Mouse (Mus musculus): ENCODE results near the gene Ahctf1. TPM values are rescaled to one million over a fixed set of nuclear protein-coding genes. Genes with fewer than 3 reads are reported as not detected.
"Not testable (repeated sequence)": the region's sequence is repeated elsewhere in the genome, so short reads cannot be mapped to it uniquely, and the experiment has no call there.

Gene Ahctf1
- polyA plus RNA-seq, 1 experiment from 2014 or later = 20.6 TPM

DNA sequence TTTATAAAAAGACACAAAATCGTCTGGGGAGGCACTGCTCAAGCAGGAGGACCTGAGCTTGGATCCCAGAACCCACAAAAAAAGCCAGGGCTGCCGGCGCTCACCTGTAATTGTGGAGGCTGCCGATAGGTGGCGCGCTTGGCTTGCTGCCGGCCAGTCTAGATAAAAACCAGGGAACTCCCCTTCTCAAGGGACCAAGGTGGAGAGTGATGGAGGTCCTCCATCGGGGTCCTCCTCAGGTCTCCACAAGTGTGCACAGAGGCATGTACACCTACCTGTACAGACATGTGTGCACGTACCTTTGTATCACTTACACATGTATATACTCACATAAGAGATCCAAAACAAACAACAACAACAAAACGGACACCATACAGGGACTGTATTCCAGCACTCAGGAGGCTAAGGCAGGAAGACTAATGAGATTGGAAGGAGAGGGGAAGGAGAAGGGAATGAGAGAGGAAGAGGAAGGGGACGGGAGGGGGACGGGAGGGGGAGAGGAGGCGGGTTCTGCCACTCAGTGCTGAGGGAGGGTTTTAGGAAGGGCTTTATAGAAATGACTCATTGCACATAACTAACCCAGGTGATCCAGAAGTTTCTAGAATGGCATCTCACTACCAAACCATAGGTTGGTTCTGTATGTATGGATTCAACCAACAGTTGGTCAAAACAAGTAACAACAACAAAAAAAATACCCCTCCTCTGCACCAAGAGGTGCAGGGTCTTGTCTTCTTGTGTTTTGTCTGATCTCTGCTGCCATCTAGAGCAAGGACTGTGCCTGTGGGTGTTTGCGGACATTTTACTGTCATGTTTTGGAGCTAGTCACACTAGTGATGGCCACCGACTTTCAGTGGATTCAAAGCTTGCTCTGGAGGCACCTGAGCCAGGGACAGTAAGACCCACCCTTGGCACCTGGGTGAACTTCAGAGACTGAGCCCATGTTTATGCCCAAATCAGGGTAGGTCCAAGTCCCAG lies 68.7 kb downstream of the Ahctf1 start:
- no peak for ATAC-seq
- Histone ChIP-seq H3K4me1 (replicated peaks) (no peaks in the 10 kb centered on the region), H3K4me3 (replicated peaks) (no peak overlapping the region), H3K4me2 (replicated peaks) (no peak overlapping the region), H3K27ac (no peak overlapping the region), H3K9me3 (no peaks in the 10 kb centered on the region), H3K9ac (no peak overlapping the region), H3K36me3 (no peaks in the 10 kb centered on the region), H3K27me3 (replicated peaks) (no peaks in the 10 kb centered on the region)
- 36% methylated on average over 15 of the region's 15 CpGs for WGBS

- H3K36me3 ChIP-seq = no peaks in the 10 kb centered on the region
- H3K4me2 ChIP-seq (replicated peaks) = no peak overlapping the region
- no peaks in the 10 kb centered on the region for H3K9me3 ChIP-seq
- no peak for ATAC-seq
- no peaks in the 10 kb centered on the region for H3K4me1 ChIP-seq (replicated peaks)
- H3K27me3 ChIP-seq (replicated peaks) = no peaks in the 10 kb centered on the region
- H3K4me3 ChIP-seq (replicated peaks) = no peak overlapping the region
- no peak overlapping the region for H3K9ac ChIP-seq
- 84% methylated on average over 3 of the region's 3 CpGs for WGBS
- H3K27ac ChIP-seq = no peak overlapping the region
These were observed 72.1 kb downstream of the Ahctf1 start for GRCm38 (mm10) chr1:179731391-179731790.

DNA sequence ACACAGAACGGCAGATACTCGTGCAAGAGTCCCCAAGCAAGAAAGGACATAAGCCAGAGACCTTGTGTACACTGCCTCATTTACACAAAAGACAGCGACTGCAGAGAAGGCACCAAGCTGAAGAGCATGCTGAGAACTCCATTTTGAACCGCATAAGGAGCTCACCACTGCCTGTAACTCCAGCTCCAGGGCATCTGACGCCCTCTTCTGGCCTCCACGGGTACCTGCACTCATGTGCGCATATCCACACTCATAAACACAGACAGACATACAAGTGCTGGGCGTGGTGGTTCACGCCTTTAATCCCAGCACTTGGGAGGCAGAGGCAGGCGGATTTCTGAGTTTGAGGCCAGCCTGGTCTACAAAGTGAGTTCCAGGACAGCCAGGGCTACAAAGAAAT lies 74.8 kb downstream of the Ahctf1 start:
- H3K9ac ChIP-seq = no peak overlapping the region
- WGBS = 88% methylated on average over 10 of the region's 10 CpGs
- no peak overlapping the region for H3K4me2 ChIP-seq (replicated peaks)
- H3K27me3 ChIP-seq (replicated peaks) = no peaks in the 10 kb centered on the region
- ATAC-seq = no peak
- no peak overlapping the region for H3K4me3 ChIP-seq (replicated peaks)
- H3K36me3 ChIP-seq = no peaks in the 10 kb centered on the region
- no peaks in the 10 kb centered on the region for H3K4me1 ChIP-seq (replicated peaks)
- H3K27ac ChIP-seq = no peak overlapping the region
- no peaks in the 10 kb centered on the region for H3K9me3 ChIP-seq

GRCm38 (mm10) chr1:179722811-179723469 lies 80.5 kb downstream of the Ahctf1 start:
- peak; percentile 41; the same call in 1 of the 2 replicates for ATAC-seq

DNA sequence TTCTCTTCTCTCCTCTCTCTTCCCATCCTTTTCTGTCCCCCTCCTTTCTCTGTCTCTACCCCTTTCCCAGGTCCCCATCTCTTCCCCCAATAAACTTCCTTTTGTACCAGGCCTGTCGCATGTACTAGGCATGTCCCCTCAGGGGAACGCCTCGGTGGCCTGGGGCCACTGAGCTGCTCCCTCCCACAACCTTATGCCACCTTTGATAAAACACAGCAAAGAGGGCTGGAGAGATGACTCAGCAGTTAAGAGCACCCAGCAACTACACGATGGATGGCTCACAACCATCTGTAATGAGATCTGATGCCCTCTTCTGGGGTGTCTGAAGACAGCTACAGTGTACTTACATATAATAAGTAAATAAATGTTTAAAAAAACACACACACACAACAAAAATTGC lies 87.7 kb downstream of the Ahctf1 start:
- no peak overlapping the region for H3K27ac ChIP-seq
- no peaks in the 10 kb centered on the region for H3K9me3 ChIP-seq
- H3K36me3 ChIP-seq = no peaks in the 10 kb centered on the region
- no peak for ATAC-seq
- H3K4me3 ChIP-seq (replicated peaks) = no peak overlapping the region
- H3K27me3 ChIP-seq (replicated peaks) = no peaks in the 10 kb centered on the region
- H3K4me1 ChIP-seq (replicated peaks) = no peaks in the 10 kb centered on the region
- no peak overlapping the region for H3K9ac ChIP-seq
- H3K4me2 ChIP-seq (replicated peaks) = no peak overlapping the region
- 89% methylated on average over 4 of the region's 4 CpGs for WGBS

More at GRCm38 (mm10) chr1:179722811-179723469, 80.5 kb downstream of the Ahctf1 start:
- Histone ChIP-seq H3K4me1 (replicated peaks) (no peaks in the 10 kb centered on the region), H3K4me2 (replicated peaks) (no peak overlapping the region), H3K9ac (no peak overlapping the region), H3K4me3 (replicated peaks) (no peak overlapping the region), H3K9me3 (no peaks in the 10 kb centered on the region), H3K27ac (no peak overlapping the region), H3K36me3 (no peaks in the 10 kb centered on the region), H3K27me3 (replicated peaks) (no peaks in the 10 kb centered on the region)
- 45% methylated on average over 8 of the region's 8 CpGs for WGBS

GRCm38 (mm10) chr1:179715289-179715688 lies 88.2 kb downstream of the Ahctf1 start:
- not testable (repeated sequence) for ATAC-seq
- 73% methylated on average over 4 of the region's 4 CpGs for WGBS

DNA sequence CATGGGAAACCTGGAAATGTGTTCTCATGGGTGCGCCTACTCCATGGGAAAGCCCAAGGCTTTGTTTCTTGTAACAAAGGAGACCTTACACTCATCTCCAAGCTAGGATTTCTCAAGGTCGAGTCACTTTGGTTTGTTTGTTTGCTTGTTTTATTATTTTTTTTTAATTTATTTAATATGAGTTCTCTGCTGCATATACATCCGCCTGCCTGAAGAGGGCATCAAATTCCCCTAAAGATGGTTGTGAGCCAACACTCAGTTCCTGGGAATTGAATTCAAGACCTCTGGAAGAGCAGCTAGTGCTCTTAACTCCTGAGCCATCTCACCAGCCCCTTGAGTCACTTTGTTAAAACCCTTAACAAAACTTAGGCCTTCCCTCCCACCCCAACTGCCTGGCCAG lies 90.1 kb downstream of the Ahctf1 start:
- WGBS = 81% methylated on average over 3 of the region's 3 CpGs
- H3K4me2 ChIP-seq (replicated peaks) = no peak overlapping the region

More at GRCm38 (mm10) chr1:179715289-179715688, 88.2 kb downstream of the Ahctf1 start:
- H3K27me3 ChIP-seq (replicated peaks); H3K4me2 ChIP-seq (replicated peaks); H3K27ac ChIP-seq; H3K9me3 ChIP-seq; H3K36me3 ChIP-seq; H3K4me3 ChIP-seq (replicated peaks); H3K9ac ChIP-seq; H3K4me1 ChIP-seq (replicated peaks): not testable (repeated sequence)

GRCm38 (mm10) chr1:179712658-179713057 lies 90.8 kb downstream of the Ahctf1 start:
- Histone ChIP-seq H3K4me2 (replicated peaks) (no peak overlapping the region), H3K36me3 (no peaks in the 10 kb centered on the region), H3K27me3 (replicated peaks) (no peaks in the 10 kb centered on the region), H3K4me3 (replicated peaks) (no peak overlapping the region), H3K4me1 (replicated peaks) (no peaks in the 10 kb centered on the region), H3K9me3 (no peaks in the 10 kb centered on the region), H3K9ac (no peak overlapping the region), H3K27ac (no peak overlapping the region)
- WGBS = 82% methylated on average over 7 of the region's 7 CpGs
- ATAC-seq = no peak

More for the DNA sequence above, 90.1 kb downstream of the Ahctf1 start:
- Histone ChIP-seq H3K36me3 (no peaks in the 10 kb centered on the region), H3K4me3 (replicated peaks) (no peak overlapping the region), H3K9ac (no peak overlapping the region), H3K9me3 (no peaks in the 10 kb centered on the region), H3K27ac (no peak overlapping the region), H3K27me3 (replicated peaks) (no peaks in the 10 kb centered on the region), H3K4me1 (replicated peaks) (no peaks in the 10 kb centered on the region)
- ATAC-seq = no peak

DNA sequence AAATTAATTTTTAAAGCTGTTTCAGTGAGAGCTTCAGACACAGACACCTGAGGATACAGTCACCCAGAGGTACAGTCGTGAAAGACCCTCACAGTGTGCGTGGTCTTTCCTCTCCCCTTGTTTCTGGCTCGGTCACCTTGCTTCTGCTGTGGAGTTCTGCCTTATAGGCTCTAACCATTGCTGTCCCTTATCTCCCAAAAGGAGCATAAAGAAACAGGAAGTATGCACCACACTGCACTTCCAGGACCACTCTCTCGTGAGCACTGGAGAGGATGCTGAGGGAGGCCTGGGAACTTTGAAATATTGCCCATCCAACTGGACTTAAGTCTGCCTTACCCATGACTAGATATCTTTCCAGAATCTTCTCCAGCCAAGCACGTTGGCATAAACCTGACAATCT lies 92.7 kb downstream of the Ahctf1 start:
- Histone ChIP-seq H3K36me3 (no peaks in the 10 kb centered on the region), H3K9me3 (no peaks in the 10 kb centered on the region), H3K4me1 (replicated peaks) (no peaks in the 10 kb centered on the region), H3K27ac (no peak overlapping the region), H3K27me3 (replicated peaks) (no peaks in the 10 kb centered on the region), H3K4me3 (replicated peaks) (no peak overlapping the region), H3K9ac (no peak overlapping the region), H3K4me2 (replicated peaks) (no peak overlapping the region)
- 83% methylated on average over 5 of the region's 5 CpGs for WGBS
- ATAC-seq = no peak

GRCm38 (mm10) chr1:179709390-179709789 lies 94.1 kb downstream of the Ahctf1 start:
- no peak overlapping the region for H3K27ac ChIP-seq
- no peak overlapping the region for H3K4me2 ChIP-seq (replicated peaks)
- ATAC-seq = no peak
- no peaks in the 10 kb centered on the region for H3K27me3 ChIP-seq (replicated peaks)
- H3K4me1 ChIP-seq (replicated peaks) = no peaks in the 10 kb centered on the region
- no peak overlapping the region for H3K4me3 ChIP-seq (replicated peaks)
- WGBS = 67% methylated on average over 6 of the region's 6 CpGs
- no peaks in the 10 kb centered on the region for H3K9me3 ChIP-seq
- H3K36me3 ChIP-seq = no peaks in the 10 kb centered on the region
- H3K9ac ChIP-seq = no peak overlapping the region

GRCm38 (mm10) chr1:179705154-179705553 lies 98.3 kb downstream of the Ahctf1 start:
- no peak overlapping the region for H3K9ac ChIP-seq
- no peak overlapping the region for H3K4me2 ChIP-seq (replicated peaks)
- ATAC-seq = no peak
- no peaks in the 10 kb centered on the region for H3K4me1 ChIP-seq (replicated peaks)
- no peak overlapping the region for H3K4me3 ChIP-seq (replicated peaks)
- H3K27ac ChIP-seq = no peak overlapping the region
- H3K27me3 ChIP-seq (replicated peaks) = no peaks in the 10 kb centered on the region
- WGBS = 88% methylated on average over 6 of the region's 6 CpGs
- no peaks in the 10 kb centered on the region for H3K36me3 ChIP-seq
- no peaks in the 10 kb centered on the region for H3K9me3 ChIP-seq

DNA sequence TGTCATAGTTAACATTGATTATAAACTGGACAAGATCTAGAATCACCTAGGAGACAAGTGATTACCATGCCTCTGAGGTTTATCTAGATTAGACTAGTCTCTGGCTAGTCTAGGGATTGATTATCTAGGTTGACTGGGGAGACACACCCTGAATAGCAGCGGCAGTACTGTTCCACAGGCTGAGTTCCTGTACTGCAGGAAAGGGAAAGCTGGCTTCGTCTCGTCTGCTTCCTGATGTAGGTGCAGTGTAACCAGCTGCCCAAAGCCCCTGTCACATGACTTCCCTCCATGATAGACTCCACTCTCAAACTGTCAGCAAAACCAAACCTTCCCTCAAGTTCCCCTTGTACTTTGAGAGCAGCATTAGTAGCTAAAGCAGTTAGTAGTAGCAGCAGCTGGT lies 99.3 kb downstream of the Ahctf1 start:
- Histone ChIP-seq H3K9me3 (no peaks in the 10 kb centered on the region), H3K4me2 (replicated peaks) (no peak overlapping the region), H3K4me1 (replicated peaks) (no peaks in the 10 kb centered on the region), H3K9ac (no peak overlapping the region), H3K27me3 (replicated peaks) (no peaks in the 10 kb centered on the region), H3K27ac (no peak overlapping the region), H3K4me3 (replicated peaks) (no peak overlapping the region), H3K36me3 (no peaks in the 10 kb centered on the region)
- no peak for ATAC-seq
- WGBS = 45% methylated on average over 3 of the region's 3 CpGs
